Mouse (Mus musculus) thymus, adult 2 months (tissue): ENCODE data around the gene Tdrd12.

ENCODE experiments used
- CTCF ChIP-seq: fragments of 200-500 bp; IDR thresholded peaks from 2 replicates; pipeline ENCODE4 v1.5.1; 2012; ENCODE audit warnings: mild to moderate bottlenecking, control low read depth, low read length, moderate library complexity, borderline replicate concordance; ENCODE audit not compliant: control insufficient read depth, poor library complexity, insufficient read depth; ENCODE audit errors: extremely low read depth
- POLR2A ChIP-seq: fragments of 200-500 bp; IDR thresholded peaks from 2 replicates; pipeline ENCODE4 v1.6.1; 2012; ENCODE audit warnings: mild to moderate bottlenecking, low read length, control low read depth, moderate library complexity; ENCODE audit not compliant: control insufficient read depth, poor library complexity, insufficient read depth; ENCODE audit errors: extremely low read depth

GRCm38 (mm10) chr7:35559838-35560237 lies 22.3 kb upstream of the Tdrd12 start:
- TF ChIP-seq POLR2A (no peak), CTCF (no peak)
